Mouse (Mus musculus): ENCODE measurements around the gene Pinlyp.
"Not testable (repeated sequence)": the region's sequence is repeated elsewhere in the genome, so short reads cannot be mapped to it uniquely, and the experiment has no call there.

DNA sequence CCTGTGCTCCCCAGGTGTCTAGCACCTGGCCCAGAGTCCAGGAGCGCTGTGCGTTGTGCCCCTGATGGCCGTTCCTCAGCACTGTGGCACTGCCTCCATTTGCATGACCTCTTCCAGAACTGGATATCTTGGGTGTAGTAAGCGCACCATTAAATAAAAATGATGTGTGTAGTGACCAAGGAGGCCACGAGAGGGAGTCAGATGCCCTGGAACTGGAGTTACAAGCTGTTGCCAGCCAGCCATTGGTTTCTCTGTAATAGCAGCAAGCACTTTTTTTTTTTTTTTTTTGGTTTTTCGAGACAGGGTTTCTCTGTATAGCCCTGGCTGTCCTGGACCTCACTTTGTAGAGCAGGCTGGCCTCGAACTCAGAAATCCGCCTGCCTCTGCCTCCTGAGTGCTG is 29.6 kb downstream of the Pinlyp start:
- TF ChIP-seq CTCF (IDR thresholded peaks at IDR 0.05; ENCODE audit: low read depth, low read length); POLR2A (IDR thresholded peaks at IDR 0.05; ENCODE audit: extremely low read depth, insufficient read depth, low read length): not testable (repeated sequence)

Measured in liver, adult 2 months (tissue).